Mouse (Mus musculus): Measurements from ENCODE around the gene Col25a1.

DNA sequence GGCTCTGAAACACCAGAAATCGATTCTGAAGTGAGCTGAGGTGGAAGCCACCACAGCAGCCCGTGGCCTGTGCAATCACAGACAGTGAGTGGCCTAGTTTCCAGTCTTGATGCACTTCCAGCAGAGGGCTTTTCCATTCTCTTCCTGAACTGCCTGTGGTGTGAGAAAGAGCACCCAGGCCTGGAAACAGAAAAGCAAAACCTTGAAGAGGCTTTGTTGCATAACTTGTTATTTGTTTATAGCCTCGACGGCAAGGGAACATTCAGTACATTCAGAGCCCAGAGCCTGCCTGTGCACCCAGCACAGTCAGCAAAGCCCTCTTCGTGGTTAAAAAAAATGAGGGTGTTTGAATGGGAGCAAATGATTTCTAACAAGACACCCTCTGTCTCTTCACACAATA is 502.6 kb downstream of the Col25a1 start:
- TF ChIP-seq CTCF (IDR thresholded peaks at IDR 0.05; ENCODE audit: extremely low read depth, insufficient read length, insufficient replicate concordance, low read depth, low read length) (no peak), POLR2A (IDR thresholded peaks at IDR 0.05; ENCODE audit: low read depth, low read length) (no peak)
